Mouse (Mus musculus) embryonic stem cell, embryonic (primary cell): ENCODE data around the gene Smim26.

Experiments used
- CTCF ChIA-PET, 4 experiments: fragments of 300-600 bp in 2 of 4; fragments of 350-600 bp in 2 of 4; sonication (Branson Sonifier 250); formaldehyde crosslinking; loops; one replicate each; lab custom pipeline; 2022; ENCODE audit warnings: inconsistent platforms in 2 of 4; lab: Charles Lee
- POLR2A ChIA-PET, 4 experiments: fragments of 300-600 bp in 2 of 4; fragments of 350-600 bp in 2 of 4; sonication (Branson Sonifier 250); formaldehyde crosslinking; loops; one replicate each; lab custom pipeline; 2022; ENCODE audit warnings: antibody characterized with exemption in 4 of 4, inconsistent platforms in 1 of 4; lab: Charles Lee

Smim26 gene

GRCm38 (mm10) chr2:144593951-144594651, at the start of gene Smim26:
Smim26 (plus strand) TSS chr2:144594054.
- POLR2A ChIA-PET, result interaction anchor here in 3 of 4 experiments (0.6 to 2.5 kb wide), 17 partner anchors 9 to 679 kb away, joined by 3 to 29 read pairs (median 4); partner anchors contain the start of genes Rbbp9 (in 3 of the 3), Sec23b (in 3 of the 3), Dstn (in 1 of the 3) and Dzank1 (in 1 of the 3)
- CTCF ChIA-PET, result interaction anchor here in 2 of 4 experiments (0.5 to 1.4 kb wide), 4 partner anchors 32 to 290 kb away, joined by 3 to 7 read pairs (median 3); partner anchors contain the start of gene Rbbp9 (in 1 of the 2)

- POLR2A ChIA-PET, result interaction anchor here in 1 of 4 experiments (0.7 to 3.0 kb wide), 2 partner anchors 12 to 18 kb away, joined by 3 to 11 read pairs; partner anchors contain the start of gene Sec23b
Observed at GRCm38 (mm10) chr2:144544630-144545029, 49.2 kb upstream of the Smim26 start.

GRCm38 (mm10) chr2:144545061-144545460, 48.8 kb upstream of the Smim26 start:
- ChIA-PET POLR2A (interaction anchor here in 1 of 4 experiments (0.7 to 3.0 kb wide), 2 partner anchors 11 to 18 kb away, joined by 3 to 11 read pairs; partner anchors contain the start of gene Sec23b), CTCF (no interaction called here)

More at GRCm38 (mm10) chr2:144544630-144545029, 49.2 kb upstream of the Smim26 start:
- CTCF ChIA-PET, result no interaction called here

GRCm38 (mm10) chr2:144545481-144545880, 48.4 kb upstream of the Smim26 start:
- CTCF ChIA-PET, result no interaction called here

GRCm38 (mm10) chr2:144547559-144547958, 46.3 kb upstream of the Smim26 start:
- POLR2A ChIA-PET, result interaction anchor here in 2 of 4 experiments (1.1 to 1.8 kb wide), 4 partner anchors 8 to 53 kb away, joined by 3 to 6 read pairs (median 4); partner anchors contain the start of gene Sec23b (in 1 of the 2)

More at GRCm38 (mm10) chr2:144545481-144545880, 48.4 kb upstream of the Smim26 start:
- POLR2A ChIA-PET, result interaction anchor here in 1 of 4 experiments (3.0 kb wide), 1 partner anchor 11 kb away, joined by 11 read pairs; the partner anchor contains the start of gene Sec23b

GRCm38 (mm10) chr2:144550529-144550928, 43.3 kb upstream of the Smim26 start, which contains the start of gene Rbbp9:
Rbbp9 (minus strand) TSS chr2:144550869.
- CTCF ChIA-PET, result interaction anchor here in 1 of 4 experiments (1.5 kb wide), 1 partner anchor 43 kb away, joined by 7 read pairs; the partner anchor contains the start of gene Smim26
- POLR2A ChIA-PET, result interaction anchor here in 3 of 4 experiments (0.6 to 3.1 kb wide), 27 partner anchors 9 to 1155 kb away, joined by 3 to 24 read pairs (median 4); partner anchors contain the start of genes Dtd1 (in 3 of the 3), Dzank1 (in 3 of the 3), Smim26 (in 3 of the 3) and Polr3f (in 2 of the 3)

More at GRCm38 (mm10) chr2:144547559-144547958, 46.3 kb upstream of the Smim26 start:
- CTCF ChIA-PET, result no interaction called here

GRCm38 (mm10) chr2:144553905-144554304, 39.9 kb upstream of the Smim26 start:
- POLR2A ChIA-PET, result interaction anchor here in 1 of 4 experiments (1.6 kb wide), 1 partner anchor 39 kb away, joined by 5 read pairs; no protein-coding TSS in a partner anchor
- CTCF ChIA-PET, result no interaction called here

GRCm38 (mm10) chr2:144555286-144555819, 38.5 kb upstream of the Smim26 start:
- POLR2A ChIA-PET, result interaction anchor here (0.8 to 2.4 kb wide), 46 partner anchors 8 to 544 kb away, joined by 3 to 33 read pairs (median 5); partner anchors contain the start of genes Dtd1 (in 3 of the 4), Smim26 (in 3 of the 4), Dzank1 (in 2 of the 4) and Polr3f (in 2 of the 4)
- CTCF ChIA-PET, result interaction anchor here in 3 of 4 experiments (0.6 to 1.0 kb wide), 4 partner anchors 14 to 258 kb away, joined by 3 to 5 read pairs (median 4); partner anchors contain the start of gene Dtd1 (in 1 of the 3)

- ChIA-PET CTCF (interaction anchor here in 3 of 4 experiments (0.6 to 1.0 kb wide), 4 partner anchors 13 to 257 kb away, joined by 3 to 5 read pairs (median 4); partner anchors contain the start of gene Dtd1 (in 1 of the 3)), POLR2A (interaction anchor here (0.6 to 2.4 kb wide), 57 partner anchors 9 to 545 kb away, joined by 3 to 33 read pairs (median 4); partner anchors contain the start of genes Dtd1 (in 3 of the 4), Dzank1 (in 3 of the 4), Smim26 (in 3 of the 4) and Polr3f (in 2 of the 4))
Observed at GRCm38 (mm10) chr2:144555820-144556552, 37.9 kb upstream of the Smim26 start, which contains the start of gene Sec23b. Sec23b (plus strand) TSS chr2:144556229.

- ChIA-PET POLR2A (interaction anchor here in 1 of 4 experiments (1.8 kb wide), 1 partner anchor 39 kb away, joined by 6 read pairs; the partner anchor contains the start of gene Rbbp9), CTCF (interaction anchor here in 2 of 4 experiments (0.6 to 1.0 kb wide), 2 partner anchors 11 to 22 kb away, joined by 3 read pairs; partner anchors contain the start of gene Dtd1 (in 1 of the 2))
Observed at GRCm38 (mm10) chr2:144588723-144589122, 5.1 kb upstream of the Smim26 start.

- ChIA-PET POLR2A (interaction anchor here in 3 of 4 experiments (0.6 to 2.5 kb wide), 14 partner anchors 20 to 134 kb away, joined by 3 to 29 read pairs (median 6); partner anchors contain the start of genes Sec23b (in 3 of the 3), Rbbp9 (in 2 of the 3), Dzank1 (in 1 of the 3) and Polr3f (in 1 of the 3)), CTCF (interaction anchor here in 1 of 4 experiments (0.8 to 1.1 kb wide), 4 partner anchors 23 to 134 kb away, joined by 3 to 4 read pairs (median 3); partner anchors contain the start of gene Dzank1)
Observed at GRCm38 (mm10) chr2:144593036-144593435, 818 bp upstream of the Smim26 start.

- POLR2A ChIA-PET, result interaction anchor here in 3 of 4 experiments (0.6 to 1.1 kb wide), 3 partner anchors 12 to 333 kb away, joined by 3 to 5 read pairs (median 4); no protein-coding TSS in a partner anchor
- CTCF ChIA-PET, result no interaction called here
Observed at GRCm38 (mm10) chr2:144598006-144598405, 4.2 kb downstream of the Smim26 start.

- ChIA-PET POLR2A (interaction anchor here (0.5 to 2.4 kb wide), 30 partner anchors 8 to 589 kb away, joined by 3 to 20 read pairs (median 4); partner anchors contain the start of genes Rbbp9 (in 3 of the 4), Sec23b (in 3 of the 4), Dzank1 (in 1 of the 4) and Rrbp1 (in 1 of the 4)), CTCF (interaction anchor here in 3 of 4 experiments (0.5 to 1.6 kb wide), 15 partner anchors 12 to 729 kb away, joined by 3 to 5 read pairs (median 3); partner anchors contain the start of gene Sec23b (in 1 of the 3))
Observed at GRCm38 (mm10) chr2:144599831-144600687, 6.2 kb downstream of the Smim26 start, which contains the start of gene Dtd1. Dtd1 (plus strand) TSS chr2:144599897.

GRCm38 (mm10) chr2:144601576-144601975, 7.7 kb downstream of the Smim26 start:
- ChIA-PET CTCF (interaction anchor here in 2 of 4 experiments (0.7 to 1.3 kb wide), 2 partner anchors 560 to 987 kb away, joined by 3 read pairs; no protein-coding TSS in a partner anchor), POLR2A (interaction anchor here in 2 of 4 experiments (1.7 to 2.4 kb wide), 2 partner anchors 46 to 52 kb away, joined by 3 to 20 read pairs; partner anchors contain the start of gene Sec23b (in 1 of the 2))

GRCm38 (mm10) chr2:144613956-144614355, 20.1 kb downstream of the Smim26 start:
- POLR2A ChIA-PET, result no interaction called here

More at GRCm38 (mm10) chr2:144613956-144614355, 20.1 kb downstream of the Smim26 start:
- CTCF ChIA-PET, result no interaction called here
